Comparison of ENCODE assay signal across 16 mouse cellular contexts in genomic region chr4:97927309-97927656, GRCm38 (mm10).
DNase-seq lines count a peak whose midpoint lies in the region; ATAC-seq and TF ChIP-seq lines count a peak whose summit lies in the region.
"Had no signal": no experiment of that assay in that cellular context is flagged by ENCODE, and none has a peak within 500 bp of the region (broad histone marks: within the 10 kb centered on the region; RNA-seq: fewer than 3 reads in every experiment).

No protein-coding gene starts in this region.

- no peak for DNase-seq in gastrocnemius, adult 2 months
- no peak for DNase-seq in gastrocnemius, postnatal 10 days
- no peak for DNase-seq in left cerebral cortex, adult 2 months (ENCODE audit: extremely low spot score in 1 of 2, low spot score in 2 of 2)
- no peak for DNase-seq in left cerebral cortex, adult 11 months (ENCODE audit: low spot score)
- DNase-seq in neural tube, embryonic 10.5 days (ENCODE audit: extremely low spot score, low spot score), result no peak
- no peak for DNase-seq in B cell, adult 2 months
- no peak for DNase-seq in kidney, adult 8-10 months
- DNase-seq: adrenal gland, postnatal 25 days; cerebellum, adult 8-10 months; kidney, adult 9 months; kidney, postnatal 4 days; thymus, adult 2 months had no signal

- no peak for TF ChIP-seq CTCF in gastrocnemius, adult 2 months (IDR thresholded peaks at IDR 0.05)
- TF ChIP-seq CTCF in left cerebral cortex, adult 2 months (IDR thresholded peaks at IDR 0.05), result no peak

- H3K36me3 ChIP-seq in neural tube, embryonic 13.5 days, result no peaks in the 10 kb centered on the region
- H3K36me3 ChIP-seq: embryonic facial prominence, embryonic 12.5 days had no signal

- H3K9me3 ChIP-seq in neural tube, embryonic 13.5 days, result no peaks in the 10 kb centered on the region
- H3K9me3 ChIP-seq: embryonic facial prominence, embryonic 12.5 days; megakaryocyte, embryonic 14.5 days had no signal

- 68% methylated on average over 3 of the region's 3 CpGs for WGBS in neural tube, embryonic 13.5 days

- H3K4me2 ChIP-seq in neural tube, embryonic 13.5 days, result no peak overlapping the region
- H3K4me2 ChIP-seq: embryonic facial prominence, embryonic 12.5 days had no signal

- peaks cover 50% of the 10 kb centered on the region for H3K4me1 ChIP-seq in neural tube, embryonic 13.5 days (replicated peaks)

- H3K27me3 ChIP-seq in neural tube, embryonic 13.5 days, result no peaks in the 10 kb centered on the region
- H3K27me3 ChIP-seq: embryonic facial prominence, embryonic 12.5 days; megakaryocyte, embryonic 14.5 days; Patski had no signal

- H3K4me3 ChIP-seq in gastrocnemius, adult 2 months, result no peak overlapping the region
- no peak overlapping the region for H3K4me3 ChIP-seq in left cerebral cortex, adult 2 months
- no peak overlapping the region for H3K4me3 ChIP-seq in neural tube, embryonic 13.5 days
- H3K4me3 ChIP-seq: embryonic facial prominence, embryonic 12.5 days; megakaryocyte, embryonic 14.5 days had no signal

- ATAC-seq in neural tube, embryonic 13.5 days (ENCODE audit: low read depth), result no peak

- no peak overlapping the region for H3K9ac ChIP-seq in neural tube, embryonic 13.5 days
- H3K9ac ChIP-seq: embryonic facial prominence, embryonic 12.5 days had no signal

- H3K27ac ChIP-seq in gastrocnemius, adult 2 months, result peak overlapping the region; percentile 66; the same call in 1 of the 2 replicates
- H3K27ac ChIP-seq in left cerebral cortex, adult 2 months, result peak overlapping the region; percentile 42; the same call in 1 of the 2 replicates
- peak overlapping the region; percentile 46; the same call in 1 of the 2 replicates for H3K27ac ChIP-seq in neural tube, embryonic 13.5 days (replicated peaks)
- H3K27ac ChIP-seq: embryonic facial prominence, embryonic 12.5 days had no signal

- intact Hi-C loops in gastrocnemius, adult 2 months (cut with DNase I), result loop anchor here (10.0 kb wide), 1 partner anchor 178 kb away; no protein-coding TSS in a partner anchor
- intact Hi-C loops in left cerebral cortex, adult 2 months (cut with DNase I), result no loop called here
